1 mouse cellular context compared by ENCODE assay signal in genomic region chr2:31611400-31611799, GRCm38 (mm10).
A peak's percentile ranks its signal among the peaks of the same experiment; 100 is the strongest.
TF ChIP-seq lines count a peak whose summit lies in the region.

No protein-coding gene starts in this region.

TF ChIP-seq in MEL, 35 proteins besides CTCF, POLR2A, EP300 and RAD21:
- TF ChIP-seq ETS1 (IDR thresholded peaks at IDR 0.05; ENCODE audit: low read depth, low read length) (no peak), TBP (IDR thresholded peaks at IDR 0.05; ENCODE audit: low read depth, low read length) (no peak), SMC3 (IDR thresholded peaks at IDR 0.05; ENCODE audit: low read depth, low read length) (0 out of 2 replicates have a peak, but pooled peaks have one; percentile 7), HCFC1 (IDR thresholded peaks at IDR 0.05; ENCODE audit: low read depth, low read length) (no peak)
